Mouse (Mus musculus): ENCODE measurements at regions not wholly inside any gene's neighbourhood (a gene's known extent, or its start where the extent isn't known, plus 50 kb on each side); places are given as distances from the start of the nearest gene placed in this dataset.
A peak's percentile ranks its signal among the peaks of the same experiment; 100 is the strongest.

GRCm38 (mm10) chr8:54372921-54373320 lies 156.5 kb upstream of the Asb5 start:
- H3K27ac ChIP-seq = no peak overlapping the region
- H3K4me1 ChIP-seq (ENCODE audit: control insufficient read depth, insufficient read depth, low read length) = no peaks in the 10 kb centered on the region; the same call in 1 of the 2 replicates
- peaks cover 2% of the 10 kb centered on the region; the same call in 1 of the 2 replicates for H3K36me3 ChIP-seq (ENCODE audit: control insufficient read depth, insufficient read depth, low read length)
- no peaks in the 10 kb centered on the region for H3K27me3 ChIP-seq (ENCODE audit: control insufficient read depth, insufficient read depth, low read length)
- no peak for DNase-seq
- H3K9ac ChIP-seq (ENCODE audit: low read depth, low read length) = no peak overlapping the region
- H3K79me2 ChIP-seq (replicated peaks; ENCODE audit: control insufficient read depth, insufficient read depth, low read length) = no peaks in the 10 kb centered on the region
- H3K4me3 ChIP-seq = no peak overlapping the region
- no peak for TF ChIP-seq POLR2A (IDR thresholded peaks at IDR 0.05; ENCODE audit: insufficient read depth, low read depth, low read length)
- TF ChIP-seq EP300 (IDR thresholded peaks at IDR 0.05; ENCODE audit: insufficient read depth, low read depth, low read length) = no peak
- TF ChIP-seq CTCF (IDR thresholded peaks at IDR 0.05) = no peak
- intact Hi-C loops (cut with DNase I) = no loop called here
- WGBS = 69% methylated on average over 1 of the region's 1 CpGs

GRCm38 (mm10) chr8:54375373-54376098 lies 153.8 kb upstream of the Asb5 start:
- no peak overlapping the region; the same call in 1 of the 2 replicates for H3K27ac ChIP-seq
- 15% methylated on average over 3 of the region's 3 CpGs for WGBS
- intact Hi-C loops (cut with DNase I) = no loop called here

GRCm38 (mm10) chr8:54380191-54380590 lies 149.2 kb upstream of the Asb5 start:
- TF ChIP-seq CTCF (IDR thresholded peaks at IDR 0.05) (no peak), POLR2A (IDR thresholded peaks at IDR 0.05; ENCODE audit: insufficient read depth, low read depth, low read length) (no peak), EP300 (IDR thresholded peaks at IDR 0.05; ENCODE audit: insufficient read depth, low read depth, low read length) (no peak)
- Histone ChIP-seq H3K4me1 (ENCODE audit: control insufficient read depth, insufficient read depth, low read length) (no peaks in the 10 kb centered on the region; the same call in 1 of the 2 replicates), H3K79me2 (replicated peaks; ENCODE audit: control insufficient read depth, insufficient read depth, low read length) (no peaks in the 10 kb centered on the region), H3K36me3 (ENCODE audit: control insufficient read depth, insufficient read depth, low read length) (peaks cover 2% of the 10 kb centered on the region; the same call in 1 of the 2 replicates), H3K9ac (ENCODE audit: low read depth, low read length) (no peak overlapping the region), H3K4me3 (no peak overlapping the region), H3K27me3 (ENCODE audit: control insufficient read depth, insufficient read depth, low read length) (no peaks in the 10 kb centered on the region), H3K27ac (no peak overlapping the region)
- intact Hi-C loops (cut with DNase I) = no loop called here
- no peak for DNase-seq
- 57% methylated on average over 2 of the region's 2 CpGs for WGBS

More at GRCm38 (mm10) chr8:54375373-54376098, 153.8 kb upstream of the Asb5 start:
- TF ChIP-seq EP300 (IDR thresholded peaks at IDR 0.05; ENCODE audit: insufficient read depth, low read depth, low read length) (no peak), CTCF (IDR thresholded peaks at IDR 0.05) (no peak), POLR2A (IDR thresholded peaks at IDR 0.05; ENCODE audit: insufficient read depth, low read depth, low read length) (no peak)
- DNase-seq = no peak
- H3K36me3 ChIP-seq (ENCODE audit: control insufficient read depth, insufficient read depth, low read length) = peaks cover 2% of the 10 kb centered on the region; the same call in 1 of the 2 replicates
- H3K4me1 ChIP-seq (ENCODE audit: control insufficient read depth, insufficient read depth, low read length) = no peaks in the 10 kb centered on the region; the same call in 1 of the 2 replicates
- no peak overlapping the region for H3K9ac ChIP-seq (ENCODE audit: low read depth, low read length)
- H3K4me3 ChIP-seq = no peak overlapping the region
- H3K79me2 ChIP-seq (replicated peaks; ENCODE audit: control insufficient read depth, insufficient read depth, low read length) = no peaks in the 10 kb centered on the region
- H3K27me3 ChIP-seq (ENCODE audit: control insufficient read depth, insufficient read depth, low read length) = no peaks in the 10 kb centered on the region

GRCm38 (mm10) chr8:54392866-54393265 lies 136.5 kb upstream of the Asb5 start:
- peak overlapping the region; percentile 30; the same call in 1 of the 2 replicates for H3K27ac ChIP-seq
- intact Hi-C loops (cut with DNase I) = no loop called here
- no peak overlapping the region for H3K9ac ChIP-seq (ENCODE audit: low read depth, low read length)
- H3K4me3 ChIP-seq = no peak overlapping the region
- no peaks in the 10 kb centered on the region for H3K36me3 ChIP-seq (ENCODE audit: control insufficient read depth, insufficient read depth, low read length)
- no peaks in the 10 kb centered on the region for H3K27me3 ChIP-seq (ENCODE audit: control insufficient read depth, insufficient read depth, low read length)
- no peak for TF ChIP-seq CTCF (IDR thresholded peaks at IDR 0.05)
- TF ChIP-seq EP300 (IDR thresholded peaks at IDR 0.05; ENCODE audit: insufficient read depth, low read depth, low read length) = no peak
- TF ChIP-seq POLR2A (IDR thresholded peaks at IDR 0.05; ENCODE audit: insufficient read depth, low read depth, low read length) = no peak
- DNase-seq = no peak
- no peaks in the 10 kb centered on the region for H3K79me2 ChIP-seq (replicated peaks; ENCODE audit: control insufficient read depth, insufficient read depth, low read length)
- peaks cover 7% of the 10 kb centered on the region for H3K4me1 ChIP-seq (ENCODE audit: control insufficient read depth, insufficient read depth, low read length)

- no peak for TF ChIP-seq CTCF (IDR thresholded peaks at IDR 0.05)
- TF ChIP-seq EP300 (IDR thresholded peaks at IDR 0.05; ENCODE audit: insufficient read depth, low read depth, low read length) = peak; percentile 71; the same call in 1 of the 2 replicates
- H3K79me2 ChIP-seq (replicated peaks; ENCODE audit: control insufficient read depth, insufficient read depth, low read length) = no peaks in the 10 kb centered on the region
- no peak overlapping the region for H3K9ac ChIP-seq (ENCODE audit: low read depth, low read length)
- intact Hi-C loops (cut with DNase I) = loop anchor here (2.0 kb wide), 1 partner anchor 93 kb away; no protein-coding TSS in a partner anchor
- WGBS = 22% methylated on average over 12 of the region's 12 CpGs
- H3K4me1 ChIP-seq (ENCODE audit: control insufficient read depth, insufficient read depth, low read length) = peaks cover 7% of the 10 kb centered on the region
- no peaks in the 10 kb centered on the region for H3K36me3 ChIP-seq (ENCODE audit: control insufficient read depth, insufficient read depth, low read length)
- H3K4me3 ChIP-seq = no peak overlapping the region
- H3K27ac ChIP-seq = peak overlapping the region; percentile 20; the same call in 1 of the 2 replicates
- H3K27me3 ChIP-seq (ENCODE audit: control insufficient read depth, insufficient read depth, low read length) = no peaks in the 10 kb centered on the region
- DNase-seq = peak; percentile 25 to 52
These were observed 135.7 kb upstream of the Asb5 start for GRCm38 (mm10) chr8:54393466-54394197.

- H3K79me2 ChIP-seq (replicated peaks; ENCODE audit: control insufficient read depth, insufficient read depth, low read length) = no peaks in the 10 kb centered on the region
- H3K4me1 ChIP-seq (ENCODE audit: control insufficient read depth, insufficient read depth, low read length) = no peaks in the 10 kb centered on the region
- no peaks in the 10 kb centered on the region for H3K36me3 ChIP-seq (ENCODE audit: control insufficient read depth, insufficient read depth, low read length)
- intact Hi-C loops (cut with DNase I) = no loop called here
- H3K27me3 ChIP-seq (ENCODE audit: control insufficient read depth, insufficient read depth, low read length) = no peaks in the 10 kb centered on the region
- H3K4me3 ChIP-seq = no peak overlapping the region
- H3K9ac ChIP-seq (ENCODE audit: low read depth, low read length) = no peak overlapping the region
- no peak for TF ChIP-seq POLR2A (IDR thresholded peaks at IDR 0.05; ENCODE audit: insufficient read depth, low read depth, low read length)
- no peak for TF ChIP-seq EP300 (IDR thresholded peaks at IDR 0.05; ENCODE audit: insufficient read depth, low read depth, low read length)
- no peak for TF ChIP-seq CTCF (IDR thresholded peaks at IDR 0.05)
- no peak overlapping the region for H3K27ac ChIP-seq
- no peak for DNase-seq
- 62% methylated on average over 2 of the region's 2 CpGs for WGBS
These were observed 123.7 kb upstream of the Asb5 start for GRCm38 (mm10) chr8:54405723-54406122.

Data from heart, adult 2 months (tissue).